Mouse (Mus musculus): Measurements from ENCODE around the gene Kcnq5. TPM values are rescaled to one million over a fixed set of nuclear protein-coding genes. Genes with fewer than 3 reads are reported as not detected.

Kcnq5 gene
- 1.5 and 2.4 TPM in 2 replicates for polyA plus RNA-seq (2015; fragmentation: Nextera tagmentation; extraction: Ambion mirVana)

- Histone ChIP-seq H3K4me1 (ENCODE audit: control insufficient read depth, insufficient read depth, low read length) (peaks cover 9% of the 10 kb centered on the region), H3K4me2 (ENCODE audit: low read length) (peak within 1 kb of the TSS; percentile 90), H3K27me3 (ENCODE audit: control insufficient read depth, insufficient read depth, low read depth, low read length) (no peaks in the 10 kb centered on the region), H3K27ac (ENCODE audit: low read length) (peak within 1 kb of the TSS; percentile 62), H3K36me3 (ENCODE audit: control insufficient read depth, insufficient read depth, low read length) (no peaks in the 10 kb centered on the region), H3K9ac (ENCODE audit: low read depth, low read length) (peak within 1 kb of the TSS; percentile 85), H3K9me3 (replicated peaks; ENCODE audit: control insufficient read depth, low read length, poor library complexity, severe bottlenecking) (no peaks in the 10 kb centered on the region), H3K4me3 (ENCODE audit: low read depth, low read length) (peak within 1 kb of the TSS; percentile 85)
- WGBS: 1% methylated on average over 58 of the region's 89 CpGs
- peak; percentile 87 for ATAC-seq
Observed at GRCm38 (mm10) chr1:21961251-21962082, at the start of gene Kcnq5. Gene Kcnq5, minus strand, starts transcription at chr1:21961942.

GRCm38 (mm10) chr1:21979755-21980154, 18.0 kb upstream of the Kcnq5 start:
- Histone ChIP-seq H3K4me2 (ENCODE audit: low read length) (no peak overlapping the region), H3K9ac (ENCODE audit: low read depth, low read length) (no peak overlapping the region), H3K4me3 (ENCODE audit: low read depth, low read length) (no peak overlapping the region), H3K9me3 (replicated peaks; ENCODE audit: control insufficient read depth, low read length, poor library complexity, severe bottlenecking) (no peaks in the 10 kb centered on the region), H3K4me1 (ENCODE audit: control insufficient read depth, insufficient read depth, low read length) (no peaks in the 10 kb centered on the region), H3K27me3 (ENCODE audit: control insufficient read depth, insufficient read depth, low read depth, low read length) (no peaks in the 10 kb centered on the region), H3K36me3 (ENCODE audit: control insufficient read depth, insufficient read depth, low read length) (no peaks in the 10 kb centered on the region), H3K27ac (ENCODE audit: low read length) (no peak overlapping the region)
- ATAC-seq: no peak

GRCm38 (mm10) chr1:21979292-21979691, 17.6 kb upstream of the Kcnq5 start:
- Histone ChIP-seq H3K4me3 (ENCODE audit: low read depth, low read length) (no peak overlapping the region), H3K9ac (ENCODE audit: low read depth, low read length) (no peak overlapping the region), H3K4me1 (ENCODE audit: control insufficient read depth, insufficient read depth, low read length) (no peaks in the 10 kb centered on the region), H3K36me3 (ENCODE audit: control insufficient read depth, insufficient read depth, low read length) (no peaks in the 10 kb centered on the region), H3K27ac (ENCODE audit: low read length) (no peak overlapping the region), H3K9me3 (replicated peaks; ENCODE audit: control insufficient read depth, low read length, poor library complexity, severe bottlenecking) (no peaks in the 10 kb centered on the region), H3K27me3 (ENCODE audit: control insufficient read depth, insufficient read depth, low read depth, low read length) (no peaks in the 10 kb centered on the region), H3K4me2 (ENCODE audit: low read length) (no peak overlapping the region)
- ATAC-seq: no peak
- 69% methylated on average over 1 of the region's 1 CpGs for WGBS

- no peaks in the 10 kb centered on the region for H3K9me3 ChIP-seq (replicated peaks; ENCODE audit: control insufficient read depth, low read length, poor library complexity, severe bottlenecking)
- 89% methylated on average over 3 of the region's 3 CpGs for WGBS
- H3K9ac ChIP-seq (ENCODE audit: low read depth, low read length): no peak overlapping the region
- no peak for ATAC-seq
- no peak overlapping the region for H3K27ac ChIP-seq (ENCODE audit: low read length)
- H3K27me3 ChIP-seq (ENCODE audit: control insufficient read depth, insufficient read depth, low read depth, low read length): no peaks in the 10 kb centered on the region
- no peak overlapping the region for H3K4me3 ChIP-seq (ENCODE audit: low read depth, low read length)
- no peak overlapping the region for H3K4me2 ChIP-seq (ENCODE audit: low read length)
- no peaks in the 10 kb centered on the region for H3K36me3 ChIP-seq (ENCODE audit: control insufficient read depth, insufficient read depth, low read length)
- no peaks in the 10 kb centered on the region for H3K4me1 ChIP-seq (ENCODE audit: control insufficient read depth, insufficient read depth, low read length)
Observed at GRCm38 (mm10) chr1:21974040-21974439, 12.3 kb upstream of the Kcnq5 start.

- H3K4me1 ChIP-seq (ENCODE audit: control insufficient read depth, insufficient read depth, low read length): peaks cover 6% of the 10 kb centered on the region
- no peak overlapping the region for H3K9ac ChIP-seq (ENCODE audit: low read depth, low read length)
- no peak overlapping the region for H3K4me3 ChIP-seq (ENCODE audit: low read depth, low read length)
- no peaks in the 10 kb centered on the region for H3K27me3 ChIP-seq (ENCODE audit: control insufficient read depth, insufficient read depth, low read depth, low read length)
- WGBS: 77% methylated on average over 3 of the region's 3 CpGs
- H3K4me2 ChIP-seq (ENCODE audit: low read length): no peak overlapping the region
- H3K27ac ChIP-seq (ENCODE audit: low read length): no peak overlapping the region
- no peak for ATAC-seq
- H3K36me3 ChIP-seq (ENCODE audit: control insufficient read depth, insufficient read depth, low read length): no peaks in the 10 kb centered on the region
- no peaks in the 10 kb centered on the region for H3K9me3 ChIP-seq (replicated peaks; ENCODE audit: control insufficient read depth, low read length, poor library complexity, severe bottlenecking)
Observed at GRCm38 (mm10) chr1:21967139-21967538, 5.4 kb upstream of the Kcnq5 start.

- H3K27me3 ChIP-seq (ENCODE audit: control insufficient read depth, insufficient read depth, low read depth, low read length): no peaks in the 10 kb centered on the region
Observed at GRCm38 (mm10) chr1:21962896-21963864, 1.4 kb upstream of the Kcnq5 start.

GRCm38 (mm10) chr1:21962083-21962471, 335 bp upstream of the Kcnq5 start:
- 0% methylated on average over 19 of the region's 19 CpGs for WGBS

More at GRCm38 (mm10) chr1:21962896-21963864, 1.4 kb upstream of the Kcnq5 start:
- Histone ChIP-seq H3K36me3 (ENCODE audit: control insufficient read depth, insufficient read depth, low read length) (no peaks in the 10 kb centered on the region), H3K4me3 (ENCODE audit: low read depth, low read length) (no peak overlapping the region), H3K4me2 (ENCODE audit: low read length) (no peak overlapping the region), H3K27ac (ENCODE audit: low read length) (no peak overlapping the region), H3K4me1 (ENCODE audit: control insufficient read depth, insufficient read depth, low read length) (peaks cover 9% of the 10 kb centered on the region), H3K9me3 (replicated peaks; ENCODE audit: control insufficient read depth, low read length, poor library complexity, severe bottlenecking) (no peaks in the 10 kb centered on the region), H3K9ac (ENCODE audit: low read depth, low read length) (no peak overlapping the region)
- 55% methylated on average over 16 of the region's 16 CpGs for WGBS
- no peak for ATAC-seq

GRCm38 (mm10) chr1:21960421-21961250, 1.1 kb downstream of the Kcnq5 start:
- ATAC-seq: peak; percentile 77
- Histone ChIP-seq H3K9me3 (replicated peaks; ENCODE audit: control insufficient read depth, low read length, poor library complexity, severe bottlenecking) (no peaks in the 10 kb centered on the region), H3K4me3 (ENCODE audit: low read depth, low read length) (peak overlapping the region; percentile 85), H3K4me2 (ENCODE audit: low read length) (peak overlapping the region; percentile 90), H3K36me3 (ENCODE audit: control insufficient read depth, insufficient read depth, low read length) (no peaks in the 10 kb centered on the region), H3K9ac (ENCODE audit: low read depth, low read length) (peak overlapping the region; percentile 85), H3K27me3 (ENCODE audit: control insufficient read depth, insufficient read depth, low read depth, low read length) (no peaks in the 10 kb centered on the region), H3K4me1 (ENCODE audit: control insufficient read depth, insufficient read depth, low read length) (peaks cover 9% of the 10 kb centered on the region), H3K27ac (ENCODE audit: low read length) (peak overlapping the region; percentile 62)
- under 1% methylated on average over 48 of the region's 48 CpGs for WGBS

More at GRCm38 (mm10) chr1:21962083-21962471, 335 bp upstream of the Kcnq5 start:
- peak overlapping the region; percentile 85 for H3K4me3 ChIP-seq (ENCODE audit: low read depth, low read length)
- peak; percentile 43 for ATAC-seq
- peak overlapping the region; percentile 85 for H3K9ac ChIP-seq (ENCODE audit: low read depth, low read length)
- H3K4me2 ChIP-seq (ENCODE audit: low read length): peak overlapping the region; percentile 90
- H3K4me1 ChIP-seq (ENCODE audit: control insufficient read depth, insufficient read depth, low read length): peaks cover 9% of the 10 kb centered on the region
- no peaks in the 10 kb centered on the region for H3K27me3 ChIP-seq (ENCODE audit: control insufficient read depth, insufficient read depth, low read depth, low read length)
- H3K36me3 ChIP-seq (ENCODE audit: control insufficient read depth, insufficient read depth, low read length): no peaks in the 10 kb centered on the region
- H3K27ac ChIP-seq (ENCODE audit: low read length): no peak overlapping the region
- H3K9me3 ChIP-seq (replicated peaks; ENCODE audit: control insufficient read depth, low read length, poor library complexity, severe bottlenecking): no peaks in the 10 kb centered on the region
